Mouse (Mus musculus): ENCODE results near the gene Zfp362.

Zfp362 gene

DNA sequence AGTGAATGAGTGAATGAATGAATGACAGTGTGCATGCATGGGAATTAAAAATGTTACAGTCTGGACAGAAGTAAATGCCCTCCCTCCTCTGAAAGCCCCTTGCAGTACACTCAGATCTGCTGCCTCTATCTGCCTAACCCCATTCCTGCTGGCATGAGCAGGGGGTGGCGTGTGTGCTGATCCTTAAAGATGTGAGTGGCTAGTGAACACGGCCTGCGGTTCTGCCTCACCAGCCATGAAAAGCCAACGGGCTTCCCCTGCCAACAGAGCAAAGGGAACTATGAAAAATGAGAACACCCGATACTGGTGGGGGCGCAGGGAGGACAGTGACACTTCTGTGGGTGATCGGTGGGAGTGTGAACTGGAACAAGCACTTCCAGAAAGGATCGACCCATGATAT, 9.1 kb downstream of the Zfp362 start:
- DNase-seq = no peak

DNA sequence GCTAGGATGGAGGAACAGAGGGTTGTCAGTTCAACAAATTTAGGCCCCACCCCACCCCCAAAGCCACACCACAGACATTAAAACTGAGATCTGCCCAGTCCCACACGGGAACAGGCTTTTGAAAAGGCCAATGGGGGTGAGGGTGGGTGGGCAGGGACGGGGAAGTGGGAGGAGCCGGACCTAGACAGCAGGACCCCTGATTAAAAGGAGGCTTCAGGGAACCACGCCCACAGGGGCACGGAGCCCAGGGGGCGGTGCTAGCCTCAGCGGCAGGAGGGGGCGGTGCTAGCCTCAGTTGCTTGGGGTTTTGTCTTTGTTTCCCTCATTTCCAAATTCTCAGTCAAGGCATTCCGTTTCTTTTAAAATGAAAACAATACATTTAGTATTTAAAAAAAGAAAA, 10.2 kb downstream of the Zfp362 start:
- peak; percentile 83 for DNase-seq

DNA sequence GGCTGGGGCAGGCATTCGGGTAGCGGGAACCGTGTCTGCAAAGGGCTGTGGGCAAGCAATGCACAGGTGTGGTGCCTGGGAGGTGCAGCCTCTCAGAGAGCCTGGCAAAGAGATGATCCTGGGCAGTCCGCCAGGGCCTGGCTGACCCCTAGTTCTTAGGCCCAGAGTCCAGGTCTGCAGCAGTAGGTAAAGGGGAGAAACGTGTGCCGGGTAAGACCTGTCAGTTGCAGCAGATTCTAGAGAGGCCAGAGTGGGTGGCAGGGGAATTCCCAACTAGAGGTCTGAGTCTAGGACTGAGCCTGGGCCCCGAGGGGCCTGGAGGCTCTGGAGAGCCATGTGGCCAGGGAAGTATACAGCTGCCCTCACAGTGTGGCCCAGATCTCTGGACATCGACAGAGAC, 11.6 kb downstream of the Zfp362 start:
- peak; percentile 79 for DNase-seq

DNA sequence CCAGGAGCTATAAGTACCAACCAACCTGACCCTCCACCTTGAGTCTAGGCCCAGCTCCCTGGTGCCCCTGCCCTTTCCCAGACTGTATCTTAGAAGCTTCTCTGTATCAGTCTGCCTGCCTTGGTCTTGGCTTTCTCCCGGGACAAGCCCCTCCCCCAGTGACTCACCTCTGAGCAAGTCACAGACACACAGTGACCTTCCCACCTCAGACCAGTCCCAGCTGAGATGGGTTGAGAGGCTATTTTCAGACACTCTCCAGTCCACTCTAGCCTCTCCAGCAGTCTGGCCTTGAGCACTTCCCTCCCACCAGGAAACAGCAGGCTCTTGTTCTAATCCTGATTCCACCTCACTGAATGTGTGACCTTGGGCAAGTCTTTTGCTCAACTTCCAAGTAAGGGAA, 12.1 kb downstream of the Zfp362 start:
- no peak for DNase-seq

DNA sequence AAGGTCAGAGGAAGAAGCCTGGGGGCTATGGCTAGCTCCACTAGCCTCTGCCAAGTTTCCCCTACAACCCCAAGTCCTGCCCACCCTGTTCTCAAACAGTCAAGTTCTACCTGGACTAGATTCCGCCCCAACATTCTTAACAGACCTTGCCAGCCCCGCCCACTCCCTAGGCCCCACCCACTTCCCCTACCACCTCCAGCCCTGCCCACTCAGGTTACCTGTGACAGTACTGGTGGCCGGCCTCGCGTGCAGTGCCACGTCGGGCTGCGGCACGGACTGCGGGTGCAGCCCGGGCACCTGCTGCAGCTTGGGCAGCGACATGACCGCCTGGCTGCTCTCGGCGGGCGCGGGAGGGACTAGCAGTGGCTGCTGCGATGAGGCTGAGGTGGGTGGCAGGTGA, 16.2 kb downstream of the Zfp362 start:
- peak; percentile 86 for DNase-seq

DNA sequence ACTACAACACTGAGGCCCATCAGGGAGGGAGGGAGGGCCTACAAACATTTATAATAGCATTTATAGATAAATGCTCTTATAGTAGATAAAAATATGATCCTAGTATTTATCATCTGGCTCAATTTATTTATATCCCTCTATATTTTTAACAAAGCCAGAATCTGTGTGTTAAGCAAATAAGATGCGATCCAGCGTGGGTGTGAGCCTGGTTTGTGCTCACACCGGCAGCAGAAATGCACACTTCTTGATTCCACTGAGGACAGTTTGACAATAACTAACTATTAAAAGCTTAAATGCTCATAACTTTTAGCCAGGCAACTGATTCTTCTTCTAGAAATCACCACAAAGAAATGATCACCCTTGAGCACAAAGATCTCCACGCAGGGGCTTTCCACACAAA, 17.7 kb downstream of the Zfp362 start:
- DNase-seq = no peak

DNA sequence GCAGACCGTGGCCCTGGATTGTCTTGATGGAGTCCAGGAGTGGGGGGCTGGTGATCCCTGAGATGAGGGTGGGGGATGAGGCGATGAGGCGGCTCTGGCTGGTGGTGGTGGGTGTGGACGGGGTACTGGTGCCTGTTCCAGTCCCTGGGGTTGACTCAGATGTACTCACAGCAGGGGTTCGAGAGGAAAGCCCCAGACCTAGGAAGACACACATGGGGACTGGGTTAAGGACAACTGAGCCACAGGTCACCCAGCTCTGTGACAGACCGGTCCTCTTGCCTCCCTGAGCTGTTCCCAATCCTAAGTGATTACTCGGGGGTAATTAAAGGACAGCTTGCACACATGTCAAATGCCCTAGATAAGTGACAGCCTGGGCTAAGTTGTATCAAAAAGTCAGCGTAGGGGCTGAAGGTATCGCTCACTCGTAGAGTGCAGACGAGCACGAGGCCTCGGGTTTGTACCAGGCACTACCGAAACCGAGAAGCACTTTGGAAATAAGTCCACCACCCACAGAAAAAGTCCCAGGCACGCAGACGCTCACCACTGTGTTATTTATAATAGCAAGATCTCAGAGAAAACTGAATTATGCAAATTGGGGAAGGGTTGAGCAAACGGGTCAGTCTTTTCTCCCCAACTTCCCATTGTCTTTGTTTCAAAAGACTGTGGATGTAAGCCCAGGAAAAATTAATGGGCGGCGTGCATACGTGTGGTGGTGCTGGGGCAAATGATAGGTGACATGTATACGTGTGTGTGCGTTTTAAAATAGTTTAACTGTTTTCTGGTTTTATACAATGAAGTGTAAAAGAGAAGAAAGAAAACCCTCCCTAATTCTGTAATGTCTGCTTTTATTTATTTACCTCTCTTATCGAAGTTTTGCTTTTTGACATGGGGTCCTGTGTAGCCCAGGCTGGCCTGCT, 18.6 kb downstream of the Zfp362 start:
- DNase-seq = peak; percentile 88

DNA sequence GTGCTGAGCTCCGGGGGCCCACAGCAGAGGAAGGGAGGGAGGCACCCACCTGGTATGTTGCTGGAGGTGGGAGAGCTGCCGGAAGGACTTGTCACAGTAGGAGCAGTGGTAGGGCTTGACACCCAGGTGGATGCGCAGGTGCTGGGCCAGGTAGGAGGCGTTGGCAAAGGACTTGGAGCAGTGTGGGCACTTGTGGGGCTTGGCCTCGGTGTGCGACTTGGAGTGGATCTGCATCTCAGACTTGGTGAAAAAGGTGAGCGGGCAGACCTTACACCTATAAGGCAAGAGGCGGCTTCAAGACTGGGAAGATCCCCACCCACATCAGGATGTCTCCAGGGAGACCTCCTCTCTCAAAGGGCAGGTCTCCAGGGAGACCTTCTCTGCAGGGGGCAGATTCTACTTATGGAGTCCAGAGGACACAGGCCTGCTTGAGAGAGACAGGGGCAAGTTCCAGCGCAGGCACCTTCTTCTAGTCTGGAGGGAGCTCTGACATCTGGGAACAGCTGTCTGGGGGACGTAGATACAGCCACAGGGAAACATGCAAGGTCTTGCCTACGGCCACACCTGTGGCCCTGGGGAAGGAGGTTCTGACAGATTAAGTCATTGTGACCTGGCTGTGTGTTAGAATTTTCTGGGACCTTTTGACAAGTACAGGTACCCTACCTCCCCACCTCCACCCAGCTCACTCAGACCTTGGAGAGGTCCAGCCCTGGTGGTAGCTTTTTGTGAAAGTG, 19.8 kb downstream of the Zfp362 start:
- DNase-seq = peak; percentile 88

DNA sequence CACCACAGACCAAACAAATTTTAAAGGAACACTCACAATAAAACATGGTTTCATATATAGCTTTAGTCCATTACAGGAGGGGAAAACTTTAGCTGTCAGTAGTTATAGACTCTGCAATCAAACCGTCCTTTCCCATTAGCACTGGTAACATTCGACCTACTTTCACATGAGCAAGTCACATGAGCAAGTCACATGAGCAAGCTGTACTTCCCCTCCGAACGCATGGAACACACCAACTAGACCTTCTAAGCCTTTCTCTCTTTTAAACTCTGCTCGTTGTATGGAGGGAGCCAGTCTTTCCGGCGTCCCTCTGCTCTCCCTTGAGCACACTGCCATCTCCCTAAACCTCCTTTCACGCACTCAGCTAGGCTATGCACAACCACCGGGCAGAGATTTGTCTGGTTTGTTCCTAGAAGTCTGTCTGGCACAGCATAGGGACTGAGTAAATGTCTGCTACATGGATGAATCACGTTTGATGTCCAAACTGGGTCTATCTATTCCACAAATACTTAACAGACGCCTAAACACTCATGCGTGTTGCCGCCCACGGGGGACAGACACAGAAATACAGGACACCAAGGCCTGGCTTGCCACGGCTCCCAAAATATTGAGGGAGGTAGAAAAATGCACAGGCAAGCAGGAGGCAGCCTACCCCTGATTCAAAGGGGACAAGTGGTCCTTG, 20.8 kb downstream of the Zfp362 start:
- no peak for DNase-seq

DNA sequence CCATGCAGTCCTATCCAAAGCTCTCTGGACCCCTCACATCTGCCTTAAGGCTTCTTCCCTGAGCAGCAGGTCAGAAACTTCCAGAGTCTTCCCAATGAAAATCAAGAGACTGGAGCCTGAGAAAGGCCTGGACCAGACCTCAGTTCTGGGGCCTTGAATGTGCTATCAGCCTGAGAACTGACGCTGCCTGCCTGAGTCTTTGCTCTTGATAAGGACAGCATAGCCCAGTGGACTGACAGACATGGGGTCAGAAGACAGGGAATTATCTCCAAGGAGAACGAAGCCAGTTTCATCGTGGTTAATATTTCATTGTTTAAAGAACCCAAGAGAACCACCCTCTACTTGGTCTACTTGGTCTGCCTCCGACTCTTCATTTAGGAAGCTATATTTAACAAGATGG, 23.2 kb downstream of the Zfp362 start:
- DNase-seq = no peak

DNA sequence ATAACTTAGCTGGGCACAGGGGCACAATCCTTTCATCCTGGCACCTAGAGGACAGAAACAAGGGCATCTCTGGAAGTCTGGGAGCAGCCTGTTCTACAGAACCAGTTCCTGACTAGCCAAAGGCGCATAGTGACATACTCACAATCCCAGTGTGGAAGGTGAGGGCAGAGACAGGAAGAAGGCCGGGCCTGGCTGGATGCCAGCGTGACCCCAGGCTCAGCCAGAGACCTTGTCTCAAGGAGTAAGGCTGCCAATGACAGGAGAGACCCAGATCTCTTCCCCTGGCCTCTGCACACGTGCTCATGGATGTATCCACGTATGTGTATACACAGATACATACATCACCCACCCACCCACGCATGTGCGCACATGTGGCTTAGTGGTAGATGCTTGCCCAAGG, 23.8 kb downstream of the Zfp362 start:
- no peak for DNase-seq

DNA sequence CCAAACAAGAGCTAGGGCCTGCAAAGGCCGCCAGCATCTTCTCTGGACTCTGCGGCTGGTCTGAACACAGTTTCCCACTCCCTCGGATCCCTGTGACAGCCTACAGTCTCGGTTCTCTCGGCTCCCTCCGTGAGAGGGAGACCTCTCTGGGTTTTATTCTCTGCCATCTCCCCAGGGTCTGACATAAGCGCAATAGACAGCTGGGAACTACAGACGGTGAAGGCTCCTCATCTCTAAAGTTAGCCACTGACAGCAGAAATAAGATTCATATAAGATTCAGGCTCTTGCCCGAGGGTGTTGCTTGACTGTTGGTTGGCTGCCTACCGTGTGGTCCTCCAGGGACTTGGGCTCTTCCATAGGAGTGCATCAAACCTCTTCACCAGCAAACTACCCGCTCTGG, 28.3 kb downstream of the Zfp362 start:
- no peak for DNase-seq

DNA sequence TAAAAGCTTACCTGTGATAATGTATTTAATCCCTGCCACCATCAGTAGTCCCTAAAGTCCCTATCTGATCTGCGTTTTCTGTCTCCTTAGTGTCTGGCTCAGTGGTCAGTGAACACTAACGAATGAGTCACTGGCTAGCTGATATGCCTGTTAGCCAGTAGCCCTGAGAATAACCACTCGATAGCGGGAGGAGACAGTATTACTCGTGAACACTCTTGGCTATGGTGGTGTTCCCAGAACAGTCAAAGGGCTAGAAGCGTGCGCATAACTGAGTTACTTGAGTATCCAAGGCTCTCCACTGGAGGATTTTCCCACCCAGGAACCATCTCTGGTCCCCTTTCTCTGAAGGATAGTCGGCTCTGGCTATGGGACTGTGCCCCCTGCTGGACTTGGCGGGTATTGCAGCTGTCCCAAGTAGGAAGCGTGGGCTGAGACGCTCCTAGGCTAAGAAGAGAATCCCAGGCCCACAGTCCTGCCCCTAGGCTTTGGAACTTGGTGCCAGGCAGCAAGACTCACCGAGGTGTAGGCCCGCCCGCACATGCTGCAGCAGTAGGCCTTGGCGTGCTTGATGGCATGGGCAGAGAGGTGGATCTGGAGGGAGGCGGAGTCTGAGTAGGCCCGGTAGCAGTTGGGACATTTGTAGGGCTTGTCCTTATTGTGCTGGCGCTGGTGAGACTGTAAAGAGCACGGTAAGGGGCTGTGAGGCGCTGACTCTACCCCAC, 29.1 kb downstream of the Zfp362 start:
- peak; percentile 95 for DNase-seq

DNA sequence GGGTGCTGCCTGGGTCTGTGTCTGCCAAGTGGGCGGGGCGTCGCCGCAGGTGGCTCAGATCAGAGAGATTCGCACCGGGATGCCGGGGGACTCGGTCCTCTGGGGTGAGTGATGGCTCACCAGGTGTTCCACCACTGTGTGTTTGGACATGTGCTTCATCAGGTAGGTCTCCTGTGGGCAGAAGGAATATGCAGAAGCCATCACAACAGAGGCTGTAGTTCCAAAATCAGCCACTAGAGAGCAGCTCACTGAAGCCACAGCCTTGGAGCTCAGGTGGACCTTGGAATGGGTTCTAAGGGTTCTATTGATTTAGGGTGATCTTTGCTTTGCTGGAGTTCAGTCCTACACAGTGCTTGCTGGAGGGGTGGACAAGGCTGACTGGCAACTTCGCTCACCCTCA, 31.4 kb downstream of the Zfp362 start:
- DNase-seq = peak; percentile 94

DNA sequence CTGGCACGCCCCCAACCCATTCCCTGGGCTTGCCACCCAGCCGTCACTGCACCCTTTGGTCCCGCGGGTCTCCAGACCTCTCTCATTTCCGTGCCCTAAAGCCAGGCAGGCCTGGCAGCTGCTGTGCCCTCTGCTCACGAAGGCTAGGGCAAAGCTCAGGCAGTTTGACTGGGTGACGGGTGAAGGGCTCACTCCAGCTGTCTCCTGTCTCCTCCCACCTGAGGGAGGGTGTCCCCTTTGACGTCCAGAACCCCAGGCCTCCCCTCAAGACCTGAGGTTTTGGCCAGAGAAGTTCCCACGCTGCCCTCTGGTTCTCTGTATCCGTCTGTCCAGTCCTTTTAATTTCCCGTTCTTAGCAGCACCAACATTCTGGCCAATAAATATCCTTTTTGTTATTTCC, 32.0 kb downstream of the Zfp362 start:
- peak; percentile 77 for DNase-seq

DNA sequence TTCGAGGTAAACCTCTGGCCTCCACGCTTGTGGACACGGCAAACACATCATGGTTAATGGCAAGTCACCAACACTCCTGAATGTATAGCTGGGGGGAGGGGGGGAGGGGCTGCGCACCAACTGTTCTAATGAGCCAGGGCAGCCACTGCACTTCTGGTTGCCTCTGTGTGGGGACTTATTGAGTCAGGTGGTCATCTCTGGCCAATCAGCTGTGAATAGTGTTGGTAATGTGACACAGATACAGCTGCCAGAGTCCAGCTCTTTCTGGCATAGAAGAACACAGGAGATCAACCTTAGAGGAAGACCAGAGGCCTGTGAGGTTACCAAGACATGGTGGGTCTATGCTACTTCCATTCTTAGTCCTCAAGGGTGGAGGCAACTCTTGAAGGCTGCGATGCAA, 35.1 kb downstream of the Zfp362 start:
- peak; percentile 81 for DNase-seq

DNA sequence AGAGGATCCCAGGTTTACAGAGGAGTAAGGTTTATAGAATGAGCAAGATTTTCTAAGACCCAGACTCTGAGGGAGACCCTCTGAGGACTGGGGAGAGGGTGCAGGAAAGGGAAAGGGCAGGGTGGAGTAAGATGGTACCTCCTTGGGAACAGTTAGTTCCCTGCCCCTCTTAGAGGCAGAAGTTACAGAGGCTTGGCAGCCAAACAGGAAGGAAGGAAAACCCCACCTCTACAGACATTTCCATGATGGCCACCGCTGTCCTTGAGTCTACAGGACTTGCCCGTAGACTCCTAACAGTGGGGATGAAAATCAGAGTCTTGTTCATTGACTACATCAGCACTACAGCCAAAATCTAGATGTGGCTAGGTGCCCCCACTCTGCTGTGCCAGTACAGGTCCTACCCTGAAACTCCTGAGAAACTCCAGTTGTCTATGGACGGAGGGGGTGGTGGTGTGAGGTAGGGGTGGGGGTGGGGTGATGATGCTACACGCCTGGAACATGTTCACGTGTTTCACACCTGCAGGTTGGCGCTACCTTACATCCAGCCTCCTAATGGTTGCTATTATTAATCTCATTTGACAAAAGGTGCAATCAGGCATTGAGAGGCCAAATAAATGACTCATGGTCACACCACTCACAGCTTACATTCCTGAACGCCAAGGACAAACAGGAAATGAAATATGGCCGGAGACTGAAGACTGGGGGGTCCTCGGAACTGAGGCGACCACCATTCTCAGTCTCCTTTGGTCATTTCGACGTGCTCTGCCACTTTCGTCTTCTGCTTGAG, 36.1 kb downstream of the Zfp362 start:
- DNase-seq = peak; percentile 92

DNA sequence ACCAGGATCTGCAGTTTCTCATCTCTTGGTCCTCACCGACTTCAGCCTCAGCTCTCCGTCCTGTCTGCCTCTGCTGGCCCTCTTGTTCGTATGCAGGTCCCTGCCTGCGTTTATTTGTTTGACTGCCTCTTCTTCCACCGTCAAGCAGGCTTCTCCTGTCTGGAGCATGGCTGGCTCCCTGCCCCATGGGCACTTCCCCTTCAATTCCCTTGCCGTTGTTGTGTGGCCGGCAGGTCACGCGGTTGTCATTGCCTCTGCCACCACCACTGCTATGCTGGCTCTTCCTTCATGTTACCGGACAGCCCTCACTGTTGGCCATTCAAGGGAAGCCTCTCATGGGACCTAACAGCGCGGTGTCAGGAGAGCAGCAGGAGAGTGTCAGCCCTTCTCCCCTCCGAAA, 37.7 kb downstream of the Zfp362 start:
- peak; percentile 95 for DNase-seq

DNA sequence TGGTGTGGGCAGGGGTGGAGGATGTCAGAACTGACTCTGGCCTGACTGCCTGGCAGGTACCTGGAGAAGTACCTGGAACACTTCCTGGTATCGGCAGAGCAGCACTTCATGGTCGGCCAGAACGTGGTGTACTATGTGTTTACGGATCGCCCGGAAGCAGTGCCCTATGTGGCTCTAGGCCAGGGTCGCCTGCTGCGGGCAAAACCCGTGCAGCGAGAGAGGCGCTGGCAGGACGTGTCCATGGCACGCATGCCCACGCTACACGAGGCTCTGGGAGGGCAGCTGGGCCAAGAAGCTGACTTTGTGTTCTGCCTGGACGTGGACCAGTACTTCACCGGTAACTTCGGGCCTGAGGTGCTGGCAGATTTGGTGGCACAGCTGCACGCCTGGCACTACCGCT, 38.9 kb downstream of the Zfp362 start:
- peak; percentile 85 for DNase-seq

DNA sequence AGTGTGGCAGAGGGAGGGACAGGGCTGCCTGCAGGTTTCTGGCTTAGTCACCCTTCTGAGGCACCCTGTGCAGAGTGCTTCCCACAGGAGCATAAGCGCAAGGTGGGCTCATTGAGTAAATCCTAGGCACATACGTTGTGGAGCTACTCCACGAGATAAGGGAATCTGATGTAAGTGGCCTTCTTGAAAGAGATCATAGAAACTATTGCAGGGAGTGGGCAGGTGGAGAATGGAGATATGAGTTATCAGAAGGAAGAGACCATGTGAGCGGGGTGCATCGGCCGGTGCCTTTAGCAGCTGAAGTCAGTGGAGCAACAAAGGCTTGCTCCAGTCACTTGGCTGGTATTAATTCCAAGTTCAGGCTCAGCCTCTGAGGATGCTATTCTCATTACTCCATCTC, 45.8 kb downstream of the Zfp362 start:
- DNase-seq = no peak

DNA sequence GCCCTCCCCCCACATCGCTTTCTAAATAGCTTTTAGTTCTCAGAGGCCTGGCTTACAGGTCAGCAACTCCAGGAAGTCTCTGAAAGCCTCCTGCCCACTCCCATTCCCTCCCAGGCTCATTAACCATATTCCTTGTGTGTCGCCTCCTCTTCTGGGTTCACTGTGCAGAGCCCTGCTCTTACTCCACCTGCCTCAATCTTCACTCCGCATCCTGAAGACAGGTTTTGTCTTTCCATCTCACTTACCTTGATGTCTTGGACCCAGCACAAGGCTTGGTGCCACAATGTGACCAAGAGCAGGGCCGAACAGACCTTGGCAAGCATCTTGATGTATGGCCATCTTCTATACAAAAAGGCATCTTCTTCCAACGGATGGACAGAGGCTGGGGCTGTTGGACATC, 46.6 kb downstream of the Zfp362 start:
- peak; percentile 62 for DNase-seq

DNA sequence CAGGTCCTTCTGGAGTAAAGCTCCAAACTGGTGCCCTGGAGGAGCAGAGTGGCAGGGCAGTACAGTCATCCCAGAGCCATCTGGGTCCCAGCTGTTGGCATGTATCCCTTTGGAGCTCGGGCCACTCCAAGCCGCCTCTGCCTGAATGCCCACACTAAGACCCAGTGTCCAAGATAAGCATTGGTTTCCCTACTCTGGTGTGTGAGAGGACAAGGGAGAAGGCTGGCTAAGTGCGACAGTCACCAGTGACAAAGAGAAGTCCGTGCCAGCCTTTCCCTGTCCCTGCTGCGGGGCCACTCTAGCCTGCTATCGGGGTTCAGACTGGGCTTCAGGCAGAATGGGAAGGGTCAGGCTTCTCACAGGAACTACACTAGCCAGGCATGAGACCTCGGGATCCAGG, 49.9 kb downstream of the Zfp362 start:
- peak; percentile 87 for DNase-seq

Data from heart, adult 11 months (tissue).